Mouse (Mus musculus) left cerebral cortex, postnatal 36 days (tissue): ENCODE data around the gene Lrch1. TPM values are rescaled to one million over a fixed set of nuclear protein-coding genes. Genes with fewer than 3 reads are reported as not detected.

Experiments used
- DNase-seq, 2 experiments: peaks; one replicate each; pipeline ENCODE4 v3.0.0; 2021 to 2022; ENCODE audit warnings: low spot score in 2 of 2, mixed read lengths in 1 of 2
- intact Hi-C: fragments of 180-260 bp; cut with DNase I; formaldehyde crosslinking; loops from one replicate; pipeline ENCODE4 v1.15.1; 2025
- total RNA-seq, 2 experiments: library from RNA; stranded (reverse); gene quantifications; 2 replicates each; pipeline ENCODE4 v1.2.3; 2021

Gene Lrch1
- total RNA-seq, 2 experiments from 2014 or later = 13.5 to 21.5 TPM

- intact Hi-C loops = no loop called here
- no peak for DNase-seq
Observed at GRCm38 (mm10) chr14:74926899-74927571, 20.6 kb downstream of the Lrch1 start.

DNA sequence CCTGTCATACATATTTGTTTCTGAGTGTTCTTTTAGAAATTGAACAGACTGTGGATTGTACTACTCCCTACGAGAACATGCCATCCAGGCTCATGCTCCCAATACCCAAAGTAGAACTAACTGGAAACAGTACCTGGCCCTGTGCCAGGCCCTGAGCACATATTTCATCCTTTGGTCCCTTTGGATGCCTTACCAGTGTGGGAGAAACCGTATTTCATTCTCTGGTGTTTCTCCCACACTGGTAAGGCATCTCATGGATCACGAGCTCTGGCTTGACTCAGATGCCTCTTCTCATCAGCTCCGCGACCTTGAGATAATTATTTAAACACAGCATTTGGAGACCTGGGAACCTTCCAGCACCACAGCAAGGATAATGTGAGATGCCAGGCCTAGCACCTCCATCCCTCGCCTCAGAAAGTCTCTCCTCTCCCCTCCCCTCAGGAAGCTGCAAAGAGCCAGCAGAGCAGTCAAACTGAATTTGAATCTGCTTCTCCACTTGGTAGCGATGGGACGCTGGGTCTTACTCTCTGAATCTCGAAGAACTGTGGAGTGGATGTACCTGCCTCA lies 21.6 kb downstream of the Lrch1 start:
- intact Hi-C loops = no loop called here
- DNase-seq = no peak

DNA sequence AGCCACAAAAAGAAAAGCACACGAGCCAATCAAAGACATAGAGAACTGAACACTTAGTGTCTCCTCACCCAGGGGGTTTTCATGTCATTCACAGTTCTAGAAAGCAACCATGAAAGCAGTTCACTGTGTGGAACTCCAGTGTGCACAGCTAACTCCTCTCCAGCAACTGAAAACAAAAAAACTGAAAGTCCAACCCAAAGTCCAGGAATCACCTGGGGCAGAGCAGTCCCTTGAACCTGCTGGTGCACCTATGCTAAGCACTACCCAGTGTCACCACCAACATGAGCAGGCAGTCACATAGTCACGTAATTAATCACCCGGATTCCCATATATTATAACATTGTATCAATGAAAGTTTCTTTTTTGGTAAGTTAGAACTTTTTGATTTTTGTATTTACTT lies 23.2 kb downstream of the Lrch1 start:
- DNase-seq = no peak
- intact Hi-C loops = no loop called here

DNA sequence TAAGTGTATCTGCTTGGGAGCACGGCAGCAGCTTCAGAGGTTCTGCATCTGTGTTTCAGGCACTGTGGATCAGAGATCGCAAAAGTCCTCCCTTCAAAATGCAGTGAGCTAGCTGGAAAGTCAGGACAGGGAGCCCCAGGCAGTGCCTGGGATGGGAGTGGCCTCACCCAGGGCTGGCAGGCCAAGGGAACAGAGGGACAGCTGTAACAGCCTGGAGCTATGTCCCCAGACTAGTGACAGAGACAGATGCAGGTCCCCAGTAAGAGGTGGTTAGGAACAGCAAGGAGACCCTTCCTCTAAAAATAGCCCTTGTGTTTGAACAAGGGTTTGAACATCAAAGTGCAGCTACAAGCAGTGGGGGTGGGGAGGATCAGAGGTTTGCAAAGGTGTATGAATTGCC lies 23.6 kb downstream of the Lrch1 start:
- intact Hi-C loops = no loop called here

DNA sequence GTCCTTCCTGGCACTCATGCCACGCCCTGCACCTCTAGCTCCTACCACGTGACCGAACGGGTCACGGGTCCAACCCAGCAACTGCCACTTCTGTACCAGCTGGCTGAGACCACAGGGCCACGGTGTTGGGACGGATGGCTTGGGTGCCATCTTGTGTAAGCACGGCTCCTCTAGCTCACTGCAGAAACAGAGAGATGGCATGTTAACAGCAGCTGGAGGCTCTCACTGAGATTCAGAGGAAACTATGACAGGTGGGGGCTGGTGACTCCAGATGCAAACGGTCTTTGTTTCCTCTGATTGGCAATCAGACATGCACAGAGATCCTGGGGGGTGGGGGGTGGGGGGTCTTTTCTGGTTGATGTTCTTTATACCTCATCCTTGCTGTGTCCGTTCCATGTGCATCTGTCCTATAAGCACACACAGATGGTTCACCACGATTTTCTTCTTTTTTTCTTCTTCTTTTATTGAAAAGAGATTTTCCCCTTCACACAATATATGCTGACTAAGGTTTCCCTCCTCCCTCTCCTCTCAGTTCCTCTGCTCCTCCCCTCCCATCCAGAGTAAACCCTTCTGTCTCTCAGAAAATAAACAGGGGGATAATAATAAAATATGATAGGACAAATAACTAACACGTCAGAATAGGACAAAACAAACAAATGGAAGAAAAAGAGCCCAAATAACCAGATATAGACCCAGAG lies 25.5 kb downstream of the Lrch1 start:
- DNase-seq = no peak
- intact Hi-C loops = no loop called here

More for the DNA sequence above, 23.6 kb downstream of the Lrch1 start:
- no peak for DNase-seq

GRCm38 (mm10) chr14:74921471-74921870 lies 26.2 kb downstream of the Lrch1 start:
- DNase-seq = no peak
- intact Hi-C loops = no loop called here

DNA sequence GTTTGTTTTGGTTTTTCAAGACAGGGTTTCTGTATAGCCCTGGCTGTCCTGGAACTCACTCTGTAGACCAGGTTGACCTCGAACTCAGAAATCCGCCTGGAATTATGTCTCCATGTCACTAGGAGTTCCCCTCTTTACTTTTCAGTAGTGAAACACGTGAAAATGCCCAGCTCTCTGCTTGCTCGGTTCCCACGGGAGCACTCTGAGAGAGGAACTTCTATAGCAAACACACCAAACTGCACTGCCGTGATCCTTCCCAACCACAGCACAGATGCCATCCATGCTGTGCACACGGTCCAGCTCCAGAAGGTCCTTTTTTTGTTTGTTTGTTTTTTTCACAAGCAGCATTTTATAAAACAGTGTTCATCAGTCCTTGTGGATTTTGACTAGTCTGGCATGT lies 28.5 kb downstream of the Lrch1 start:
- intact Hi-C loops = no loop called here
- no peak for DNase-seq

DNA sequence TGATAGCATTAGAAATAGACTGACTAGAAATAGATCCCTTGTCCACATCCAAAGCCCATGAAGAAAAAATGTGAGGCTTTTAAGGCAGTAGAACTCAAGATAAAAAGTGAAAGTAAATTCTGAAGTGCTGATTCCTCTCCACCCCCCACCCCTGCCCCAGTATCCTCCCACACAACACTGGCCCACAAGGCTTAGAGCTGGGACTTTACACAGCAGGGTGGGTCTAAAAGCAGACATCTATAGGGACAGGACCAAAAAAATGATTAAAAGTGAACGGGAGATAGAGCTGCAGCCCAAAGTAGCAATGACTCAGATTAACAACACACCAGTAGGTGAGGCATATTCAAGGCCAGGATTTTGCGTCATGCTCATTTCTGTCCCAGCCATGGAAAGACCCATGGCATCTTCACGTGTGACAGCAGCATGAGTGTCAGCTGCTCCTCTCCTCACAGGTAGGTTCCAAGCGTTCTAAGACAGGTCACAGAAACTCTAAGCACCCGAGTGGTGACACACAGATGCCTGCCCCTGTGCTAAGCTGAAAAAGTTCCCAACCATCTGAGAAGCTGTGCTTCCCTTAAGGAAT lies 29.1 kb downstream of the Lrch1 start:
- intact Hi-C loops = no loop called here
- DNase-seq = no peak

DNA sequence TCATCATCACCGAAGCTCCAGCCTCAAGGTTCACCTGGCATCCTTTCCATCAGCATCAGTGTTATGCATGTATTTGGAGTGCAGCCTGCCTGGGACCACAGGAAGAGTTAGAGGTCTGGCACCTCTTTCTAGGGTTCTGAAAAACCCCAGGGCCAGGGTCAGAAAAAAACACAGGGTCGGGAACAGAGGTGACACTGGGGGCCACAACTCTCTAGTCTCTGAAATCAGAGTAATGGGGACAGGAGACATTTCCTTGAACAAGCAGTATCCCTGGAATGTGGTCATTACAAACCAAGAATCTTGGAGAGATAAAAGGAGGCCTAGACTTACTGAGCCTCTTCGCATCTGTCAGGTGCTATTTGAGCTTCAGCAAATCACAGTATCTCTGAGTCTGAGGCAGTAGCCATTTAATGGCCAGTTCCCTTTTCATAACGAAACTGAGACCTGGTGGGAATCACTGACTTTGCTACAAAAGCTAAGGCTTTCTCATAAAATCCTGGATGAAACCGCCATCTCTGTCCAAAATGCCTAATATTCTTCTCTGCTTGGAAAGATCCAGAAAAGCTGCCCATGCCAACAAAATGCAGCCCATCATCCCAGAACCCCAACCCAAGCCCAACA lies 30.1 kb downstream of the Lrch1 start:
- no peak for DNase-seq
- intact Hi-C loops = no loop called here

- intact Hi-C loops = no loop called here
- DNase-seq = no peak
Observed at GRCm38 (mm10) chr14:74916691-74917090, 31.0 kb downstream of the Lrch1 start.

GRCm38 (mm10) chr14:74916075-74916474 lies 31.6 kb downstream of the Lrch1 start:
- intact Hi-C loops = no loop called here
- DNase-seq = no peak

GRCm38 (mm10) chr14:74915658-74916057 lies 32.0 kb downstream of the Lrch1 start:
- intact Hi-C loops = loop anchor here (2.0 kb wide), 1 partner anchor 29 kb away; no protein-coding TSS in a partner anchor

DNA sequence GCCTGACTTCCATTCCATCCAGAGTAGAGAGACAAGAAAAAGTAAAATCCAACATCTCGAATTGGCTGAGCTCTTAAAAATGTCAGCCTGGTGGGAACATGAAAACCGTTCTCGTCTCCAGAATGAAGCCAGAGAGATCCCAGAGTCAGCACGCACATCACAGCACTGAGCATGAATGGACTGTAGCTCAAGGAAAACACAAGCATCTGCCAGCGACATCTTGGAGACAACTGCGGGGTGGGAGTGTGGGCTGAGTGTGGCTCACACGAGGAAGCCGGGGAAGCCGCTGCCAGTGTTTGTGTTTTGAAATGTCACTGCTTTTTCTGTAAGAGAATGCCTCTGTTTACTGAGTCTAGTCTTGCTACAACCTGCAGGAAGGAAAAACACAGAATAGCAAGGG lies 32.7 kb downstream of the Lrch1 start:
- peak; percentile 74 to 80 for DNase-seq
- intact Hi-C loops = loop anchor here (2.0 kb wide), 1 partner anchor 30 kb away; no protein-coding TSS in a partner anchor

More at GRCm38 (mm10) chr14:74915658-74916057, 32.0 kb downstream of the Lrch1 start:
- DNase-seq = no peak

DNA sequence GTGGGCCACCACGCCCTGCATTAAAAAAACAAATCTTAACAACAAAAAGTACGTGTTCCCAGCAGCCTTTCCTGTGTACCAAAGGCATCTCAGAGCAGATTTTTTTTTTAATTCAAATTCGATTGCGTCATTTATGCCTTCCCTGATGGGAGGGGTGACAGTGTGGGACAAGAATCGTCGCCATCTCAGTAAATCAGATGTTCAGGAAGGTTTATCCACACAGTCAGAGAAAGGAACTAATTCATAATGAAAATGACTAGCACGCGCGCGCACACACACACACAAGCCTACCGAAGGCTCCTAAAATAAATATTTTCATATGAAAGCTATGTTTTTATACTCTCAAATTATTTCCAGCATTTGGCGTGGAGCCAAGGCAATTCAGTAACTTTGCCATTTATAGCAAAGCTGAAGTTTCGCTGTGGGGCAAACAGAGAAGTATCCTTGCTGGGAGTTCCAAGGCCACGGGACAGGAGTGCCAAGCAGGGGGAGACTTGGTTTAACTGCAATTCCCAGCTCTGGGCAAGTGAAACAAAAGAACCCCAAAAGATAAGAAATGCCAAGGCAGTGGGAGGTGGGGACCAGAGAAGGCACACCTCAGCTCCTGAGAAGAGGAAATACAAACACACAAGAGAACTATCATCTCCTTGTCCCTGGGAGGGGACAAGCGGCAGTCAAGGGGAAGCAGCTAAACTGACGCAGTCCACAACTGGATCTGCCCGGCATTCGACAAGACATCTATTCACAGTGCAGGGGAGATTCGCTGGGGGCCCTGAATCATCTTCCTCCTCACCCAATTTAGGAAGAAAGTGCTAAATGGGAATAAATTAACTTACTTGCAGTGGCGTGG lies 34.1 kb downstream of the Lrch1 start:
- no peak for DNase-seq
- intact Hi-C loops = loop anchor here (2.0 to 5.0 kb wide), 3 partner anchors 31 to 61 kb away; no protein-coding TSS in a partner anchor

- intact Hi-C loops = loop anchor here (5.0 kb wide), 2 partner anchors 43 to 58 kb away; no protein-coding TSS in a partner anchor
- no peak for DNase-seq
Observed at GRCm38 (mm10) chr14:74910363-74910762, 37.3 kb downstream of the Lrch1 start.

DNA sequence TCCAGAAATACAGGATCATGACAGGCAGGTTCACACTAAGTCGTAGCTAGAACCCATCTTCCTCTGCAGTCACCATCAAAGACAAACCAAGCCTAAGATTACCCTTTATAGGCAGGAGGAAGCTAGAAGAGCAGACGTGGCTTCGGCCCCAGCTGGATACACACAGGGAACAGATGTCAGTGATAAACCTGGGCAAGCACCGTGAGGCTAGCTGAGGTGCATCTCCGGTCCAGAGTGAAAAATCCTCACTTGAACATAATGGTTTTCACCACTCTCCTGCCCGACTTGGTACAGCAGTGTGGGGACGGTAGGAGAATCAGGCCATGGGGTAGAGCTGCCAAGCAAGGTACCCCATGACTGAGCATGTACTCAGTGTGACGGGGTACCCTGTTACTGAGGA lies 38.7 kb downstream of the Lrch1 start:
- no peak for DNase-seq
- intact Hi-C loops = no loop called here

GRCm38 (mm10) chr14:74908250-74908649 lies 39.4 kb downstream of the Lrch1 start:
- DNase-seq = no peak

GRCm38 (mm10) chr14:74907706-74908105 lies 40.0 kb downstream of the Lrch1 start:
- DNase-seq = no peak
- intact Hi-C loops = no loop called here

More at GRCm38 (mm10) chr14:74908250-74908649, 39.4 kb downstream of the Lrch1 start:
- intact Hi-C loops = no loop called here

DNA sequence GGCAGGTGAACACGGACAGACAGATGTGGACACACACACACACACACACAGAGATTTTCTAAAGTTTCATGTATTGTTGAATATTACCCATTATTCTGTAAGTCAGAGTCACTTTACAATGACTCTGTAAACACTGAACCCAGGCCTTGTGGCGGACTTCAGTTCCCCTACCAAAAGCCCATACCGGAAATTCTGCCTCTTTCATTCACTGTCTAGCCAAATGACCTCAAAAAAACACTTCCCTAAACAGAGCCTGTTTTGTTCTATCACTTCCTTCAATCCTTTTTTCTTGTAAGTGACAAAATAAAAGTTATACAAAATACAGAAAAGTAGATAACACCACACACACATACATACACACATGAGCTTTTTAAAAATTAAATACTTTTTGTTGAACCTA lies 41.7 kb downstream of the Lrch1 start:
- no peak for DNase-seq
- intact Hi-C loops = no loop called here
